Mouse (Mus musculus): Measurements from ENCODE around the gene Ncs1.

- TF ChIP-seq CTCF (IDR thresholded peaks at IDR 0.05; ENCODE audit: low read depth) (no peak), EP300 (IDR thresholded peaks at IDR 0.05; ENCODE audit: low read depth) (no peak)
These were observed 24.0 kb upstream of the Ncs1 start for GRCm38 (mm10) chr2:31221582-31221981.

Data from liver, postnatal 0 days (tissue).